ENCODE assay signal across 17 mouse cellular contexts in the genomic region with DNA sequence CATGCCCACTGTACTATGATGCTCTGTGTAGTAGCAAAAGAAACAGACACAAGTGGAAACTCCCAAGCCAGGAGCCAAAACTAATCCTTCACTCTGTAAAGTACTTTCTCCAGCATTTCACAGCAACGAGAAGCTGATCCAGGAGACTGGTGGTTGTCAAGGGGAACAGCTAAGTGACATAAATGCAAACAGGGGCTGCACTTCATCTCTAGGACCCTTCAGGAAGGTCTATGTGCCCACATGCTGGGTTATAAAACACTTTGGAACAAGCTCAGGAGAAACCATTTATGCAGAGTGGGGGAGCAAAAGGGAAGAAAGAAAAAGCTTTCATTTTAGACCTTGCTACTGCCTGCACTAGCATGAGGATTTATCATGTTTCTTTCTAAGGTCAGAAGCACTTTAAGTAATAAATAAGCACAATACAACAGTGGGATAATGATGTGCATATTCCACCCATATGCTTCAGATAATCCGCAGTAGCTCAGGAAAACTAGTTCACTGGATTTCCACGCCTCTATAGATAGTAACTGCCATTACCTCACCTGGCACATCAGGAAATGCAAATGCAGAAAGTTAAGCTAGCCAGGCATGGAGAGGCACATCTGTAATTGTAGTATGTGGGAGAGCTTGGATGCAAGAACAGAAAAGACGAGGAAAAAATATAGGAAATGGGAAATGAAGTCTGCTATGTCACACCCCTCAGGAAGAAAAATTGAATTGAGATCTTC.
"Had no signal": no experiment of that assay in that cellular context is flagged by ENCODE, and none has a peak within 500 bp of the region (broad histone marks: within the 10 kb centered on the region; RNA-seq: fewer than 3 reads in every experiment).

No protein-coding gene starts in this region.

- H3K9me3 ChIP-seq: intestine, embryonic 15.5 days; kidney, embryonic 15.5 days; limb, embryonic 12.5 days; limb, embryonic 15.5 days; neural tube, embryonic 13.5 days had no signal

- H3K4me2 ChIP-seq: intestine, embryonic 15.5 days; kidney, embryonic 15.5 days; limb, embryonic 12.5 days; limb, embryonic 15.5 days; liver, embryonic 11.5 days; midbrain, embryonic 11.5 days; neural tube, embryonic 13.5 days had no signal

- H3K4me3 ChIP-seq: intestine, embryonic 15.5 days; kidney, embryonic 15.5 days; limb, embryonic 12.5 days; limb, embryonic 15.5 days; myocyte; neural tube, embryonic 13.5 days had no signal

- H3K27me3 ChIP-seq: intestine, embryonic 15.5 days; kidney, embryonic 15.5 days; limb, embryonic 12.5 days; limb, embryonic 15.5 days; neural tube, embryonic 13.5 days had no signal

- H3K4me1 ChIP-seq: intestine, embryonic 15.5 days; kidney, embryonic 15.5 days; limb, embryonic 12.5 days; limb, embryonic 15.5 days; neural tube, embryonic 13.5 days had no signal

- H3K36me3 ChIP-seq: intestine, embryonic 15.5 days; kidney, embryonic 15.5 days; limb, embryonic 12.5 days; limb, embryonic 15.5 days; neural tube, embryonic 13.5 days had no signal

- ATAC-seq: intestine, embryonic 15.5 days; liver, postnatal 0 days had no signal

- H3K27ac ChIP-seq: intestine, embryonic 15.5 days; kidney, embryonic 15.5 days; limb, embryonic 12.5 days; limb, embryonic 15.5 days; liver, embryonic 14.5 days; neural tube, embryonic 13.5 days had no signal

- DNase-seq: kidney, adult 11 months; kidney, adult 8-10 months; kidney, postnatal 10 days; kidney, postnatal 36 days; left cerebral cortex, postnatal 4 days; liver, postnatal 0 days; thymus, adult 18-20 months; thymus, postnatal 36 days had no signal

- H3K9ac ChIP-seq: intestine, embryonic 15.5 days; kidney, embryonic 15.5 days; limb, embryonic 12.5 days; limb, embryonic 15.5 days; liver, embryonic 14.5 days; liver, postnatal 0 days; neural tube, embryonic 13.5 days had no signal
